Mouse (Mus musculus): ENCODE measurements around the gene Tcf7l2.

- TF ChIP-seq POLR2A (IDR thresholded peaks at IDR 0.05; ENCODE audit: low read depth, low read length) (no peak), CTCF (IDR thresholded peaks at IDR 0.05; ENCODE audit: extremely low read depth, insufficient read length, insufficient replicate concordance, low read depth, low read length) (no peak)
Measured at GRCm38 (mm10) chr19:55938254-55939046, 196.8 kb downstream of the Tcf7l2 start.
